ENCODE assay signal across 23 mouse cellular contexts in genomic region chr11:65706784-65707183, GRCm38 (mm10).
DNase-seq lines count a peak whose midpoint lies in the region; ATAC-seq and TF ChIP-seq lines count a peak whose summit lies in the region.
"Had no signal": no experiment of that assay in that cellular context is flagged by ENCODE, and none has a peak within 500 bp of the region (broad histone marks: within the 10 kb centered on the region; RNA-seq: fewer than 3 reads in every experiment).

No protein-coding gene starts in this region.

- H3K36me3 ChIP-seq in kidney, adult 2 months (ENCODE audit: control insufficient read depth, insufficient read depth, low read length), result peaks cover 3% of the 10 kb centered on the region; the same call in 1 of the 2 replicates

- ATAC-seq in megakaryocyte, adult 5-6 weeks (ENCODE audit: poor library complexity, severe bottlenecking), result no peak
- ATAC-seq: CD4-positive, CD25-positive, alpha-beta regulatory T cell, adult 4 months; intestine, embryonic 16.5 days; liver, embryonic 12.5 days; liver, postnatal 0 days had no signal

- TF ChIP-seq POLR2A in kidney, adult 2 months (IDR thresholded peaks at IDR 0.05; ENCODE audit: low read depth, low read length), result no peak

- H3K4me3 ChIP-seq in kidney, adult 2 months (ENCODE audit: insufficient read depth, low read depth, low read length), result no peak overlapping the region
- H3K4me3 ChIP-seq: embryonic facial prominence, embryonic 10.5 days; embryonic facial prominence, embryonic 15.5 days; forebrain, embryonic 12.5 days; hindbrain, embryonic 12.5 days; liver, embryonic 12.5 days; stomach, embryonic 15.5 days had no signal

- H3K27ac ChIP-seq in kidney, adult 2 months (ENCODE audit: insufficient read depth, low read depth, low read length), result no peak overlapping the region
- H3K27ac ChIP-seq: embryonic facial prominence, embryonic 10.5 days; embryonic facial prominence, embryonic 15.5 days; forebrain, embryonic 12.5 days; hindbrain, embryonic 12.5 days; liver, embryonic 12.5 days; stomach, embryonic 15.5 days had no signal

- WGBS in kidney, adult 2 months, result 98% methylated on average over 4 of the region's 4 CpGs

- TF ChIP-seq CTCF in kidney, adult 2 months (conservative IDR thresholded peaks at IDR 0.05; ENCODE audit: insufficient read depth, insufficient read length, low read depth, low read length), result no peak

- no peaks in the 10 kb centered on the region for H3K4me1 ChIP-seq in kidney, adult 2 months (ENCODE audit: control insufficient read depth, insufficient read depth, low read length)
- H3K4me1 ChIP-seq: embryonic facial prominence, embryonic 10.5 days; embryonic facial prominence, embryonic 15.5 days; forebrain, embryonic 12.5 days; hindbrain, embryonic 12.5 days; liver, embryonic 12.5 days; stomach, embryonic 15.5 days had no signal

- peak; percentile 5 to 20 for DNase-seq in gastrocnemius, adult 8-10 months (ENCODE audit: low spot score in 2 of 2)
- no peak for DNase-seq in gastrocnemius, postnatal 36 days
- DNase-seq in cerebellum, adult 18-20 months, result peak; percentile 39 to 55
- DNase-seq in cerebellum, postnatal 10 days, result peak; percentile 30 to 43
- no peak for DNase-seq in kidney, adult 2 months
- DNase-seq in kidney, adult 11 months, result no peak
- DNase-seq: adrenal gland, postnatal 14 days; heart, adult 18-20 months; heart, postnatal 36 days; kidney, postnatal 25 days; left cerebral cortex, postnatal 4 days; liver, postnatal 0 days; lung, postnatal 36 days; midbrain, embryonic 14.5 days had no signal

- no peaks in the 10 kb centered on the region for H3K27me3 ChIP-seq in kidney, adult 2 months (replicated peaks; ENCODE audit: control insufficient read depth, insufficient read depth, low read length)
- H3K27me3 ChIP-seq: embryonic facial prominence, embryonic 15.5 days; forebrain, embryonic 12.5 days; hindbrain, embryonic 12.5 days; liver, embryonic 12.5 days; stomach, embryonic 15.5 days had no signal

- intact Hi-C loops in gastrocnemius, postnatal 36 days (cut with DNase I), result no loop called here

Comparison
In these comparisons a context has a peak if more than half of its experiments do, and no peak if none do; other contexts are left out.
1. DNase-seq: peak in gastrocnemius, adult 8-10 months (2 of 2), cerebellum, adult 18-20 months (2 of 2) and cerebellum, postnatal 10 days (2 of 2); none in gastrocnemius, postnatal 36 days (0 of 2), kidney, adult 2 months (single experiment) and kidney, adult 11 months (single experiment).